Mouse (Mus musculus) neutrophil, adult 5-6 weeks (primary cell): ENCODE measurements at regions not wholly inside any gene's neighbourhood (a gene's known extent, or its start where the extent isn't known, plus 50 kb on each side); places are given as distances from the start of the nearest gene placed in this dataset.

Experiments used
- ATAC-seq: fragments of 151-379, 151-347 bp; 2 replicates; pipeline ENCODE4 v1.8.0; 2017; ENCODE audit warnings: mild to moderate bottlenecking, moderate TSS enrichment; ENCODE audit not compliant: insufficient number of reproducible peaks, poor library complexity, low FRiP score, severe bottlenecking; ENCODE audit errors: extremely low read depth

DNA sequence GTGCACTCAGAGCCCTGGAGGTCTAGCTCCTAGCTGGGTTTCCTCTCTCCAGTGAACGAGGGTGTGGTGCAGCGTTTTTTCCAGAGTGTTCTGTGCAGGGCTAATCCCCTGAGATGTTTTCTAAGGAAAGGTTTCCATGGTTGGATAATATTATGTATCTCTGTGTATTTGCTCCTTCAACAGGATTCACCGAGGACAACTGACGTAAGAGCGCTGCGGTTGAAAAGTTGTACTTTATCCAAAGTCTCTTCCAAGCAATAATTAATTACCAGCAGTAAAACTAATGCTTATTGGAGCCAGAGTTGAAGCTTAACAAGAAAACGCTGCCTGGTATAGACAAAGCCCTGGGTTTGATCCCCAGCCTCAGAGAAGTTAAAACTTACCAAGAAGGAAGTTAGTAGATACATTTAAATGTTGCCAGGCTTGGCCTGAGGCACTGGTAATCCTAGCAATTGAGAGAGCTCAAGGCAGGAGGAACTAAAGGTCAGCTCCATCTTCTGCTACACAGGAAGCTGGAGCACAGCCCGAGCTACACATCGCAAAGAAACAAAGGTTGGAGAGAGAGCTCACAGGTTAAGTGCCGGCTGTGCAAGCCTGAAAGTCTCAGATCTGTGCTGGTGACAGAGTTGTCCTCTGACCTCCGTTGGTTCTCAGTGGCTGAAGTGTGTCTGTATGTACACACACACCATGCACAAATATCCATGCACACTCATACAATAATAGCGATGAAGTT lies 51.2 kb upstream of the Rap1b start:
- no peak for ATAC-seq

DNA sequence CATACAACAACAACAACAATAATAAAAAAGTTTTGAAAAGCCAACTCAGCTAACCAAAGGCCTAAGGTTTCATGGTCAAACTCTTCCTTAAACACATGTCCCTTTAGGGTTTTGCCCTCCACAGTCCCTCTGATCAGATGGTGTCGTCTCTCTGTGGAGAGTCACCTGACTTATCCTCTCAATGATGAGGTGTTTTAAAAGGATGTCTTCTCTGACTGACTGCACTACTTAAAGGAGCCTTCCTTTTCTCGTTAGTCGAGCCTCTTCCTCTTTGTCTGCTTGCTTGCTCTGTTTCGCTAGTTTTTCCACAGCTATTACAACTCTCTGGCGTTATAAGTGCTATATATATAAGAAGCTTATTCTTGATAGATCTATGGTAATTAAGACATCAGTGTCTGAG lies 51.9 kb upstream of the Rap1b start:
- ATAC-seq: no peak

DNA sequence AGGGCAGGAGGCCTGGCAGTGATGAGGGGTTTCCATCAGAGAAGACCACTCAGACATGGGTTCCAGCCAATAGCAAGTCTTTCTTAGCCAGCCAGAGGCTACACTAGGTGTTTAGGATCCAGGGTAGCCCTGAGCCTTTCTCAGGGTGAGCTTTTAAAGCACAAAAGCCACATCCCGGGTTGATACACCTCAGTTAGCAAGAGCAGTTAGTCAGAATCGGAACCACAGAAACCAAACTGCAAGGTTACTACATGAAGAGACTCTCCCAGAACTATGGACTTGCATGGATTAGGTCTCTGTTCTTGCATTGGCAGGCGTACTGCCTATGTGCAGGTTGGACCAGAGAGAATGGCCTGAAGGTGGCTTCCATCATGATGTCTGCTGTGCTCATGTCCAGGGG lies 52.6 kb upstream of the Rap1b start:
- ATAC-seq: no peak

DNA sequence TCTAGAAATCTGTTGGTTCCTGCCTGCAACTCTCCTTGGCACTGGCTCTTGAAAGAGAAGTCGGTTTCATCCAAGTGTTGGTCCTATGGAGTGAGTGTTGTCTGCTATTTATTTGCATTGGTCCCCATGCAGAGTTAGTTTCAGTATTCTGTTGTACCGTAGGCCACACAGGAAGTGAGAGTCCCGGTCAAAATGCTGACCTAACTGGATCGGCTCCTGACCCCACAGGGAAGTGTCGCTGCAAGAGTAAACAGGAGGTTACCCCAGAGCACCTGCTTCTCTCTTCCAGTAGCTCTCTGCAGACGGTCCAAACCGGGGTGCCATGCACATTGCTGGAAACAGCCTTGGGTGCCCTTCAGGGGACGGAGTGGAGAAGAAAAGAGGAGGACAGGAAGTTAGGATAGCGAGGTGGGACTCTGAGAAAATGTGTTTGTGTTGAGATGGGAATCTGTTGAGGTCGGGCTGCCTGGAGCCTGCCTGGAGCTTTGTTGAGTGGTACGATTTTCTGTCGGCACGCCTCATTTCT lies 53.6 kb upstream of the Rap1b start:
- peak; percentile 35; the same call in 1 of the 2 replicates for ATAC-seq

DNA sequence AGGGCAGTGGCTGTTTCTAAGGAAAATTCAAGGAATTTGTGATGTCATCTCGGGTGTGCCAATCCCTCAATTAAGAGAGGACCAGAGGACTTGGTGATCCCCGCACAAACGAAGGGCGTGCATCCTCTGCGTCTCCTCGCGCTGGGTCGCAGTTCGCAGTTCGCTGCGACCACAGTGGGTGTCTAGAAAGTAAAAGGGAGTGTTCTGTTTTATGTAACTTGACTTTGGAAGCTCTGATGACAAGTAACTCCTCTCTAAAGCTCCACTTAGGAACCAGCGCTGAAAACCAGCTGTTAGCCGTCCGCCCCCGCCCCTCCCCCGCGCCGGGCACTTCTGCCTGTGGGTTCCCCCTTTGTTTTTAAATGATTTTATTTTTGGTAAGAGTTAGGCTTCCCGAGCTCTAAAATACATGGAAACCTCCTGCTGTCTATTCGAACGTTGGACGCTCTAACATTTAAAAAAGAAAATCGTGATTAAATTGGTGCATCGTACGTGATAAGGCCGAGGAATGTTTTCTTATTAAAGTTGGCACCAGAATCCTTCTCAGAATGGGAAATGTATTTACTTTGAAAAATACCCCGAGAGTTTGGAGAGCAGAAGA lies 59.9 kb upstream of the Rap1b start:
- no peak for ATAC-seq

DNA sequence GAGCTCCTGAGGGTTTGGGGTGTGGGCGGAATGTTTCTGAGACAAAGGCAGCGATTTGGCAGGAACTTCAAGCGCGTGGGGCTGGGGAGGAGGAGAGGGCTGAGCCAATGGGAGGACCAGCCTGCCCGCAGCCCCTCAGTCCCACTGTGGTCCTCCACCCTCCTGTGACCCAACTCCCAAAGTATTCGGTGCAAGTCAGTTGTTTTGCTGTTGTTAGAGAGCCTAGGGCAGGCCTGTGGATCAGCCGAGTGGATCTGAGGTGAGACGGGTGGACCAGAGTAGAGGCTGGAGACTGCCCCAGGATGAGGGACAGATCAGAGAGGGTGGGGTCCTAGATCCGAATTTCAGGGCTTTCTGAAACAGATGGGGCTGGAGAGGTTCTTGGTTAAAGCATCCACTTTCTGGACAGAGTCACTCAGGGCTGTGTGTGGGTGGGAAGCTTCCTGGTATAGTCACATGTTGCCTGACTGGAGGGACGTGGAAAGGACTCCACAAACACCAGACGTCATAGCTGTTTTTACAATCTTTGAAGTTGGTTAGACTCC lies 60.5 kb upstream of the Rap1b start:
- peak; percentile 51; the same call in 1 of the 2 replicates for ATAC-seq

DNA sequence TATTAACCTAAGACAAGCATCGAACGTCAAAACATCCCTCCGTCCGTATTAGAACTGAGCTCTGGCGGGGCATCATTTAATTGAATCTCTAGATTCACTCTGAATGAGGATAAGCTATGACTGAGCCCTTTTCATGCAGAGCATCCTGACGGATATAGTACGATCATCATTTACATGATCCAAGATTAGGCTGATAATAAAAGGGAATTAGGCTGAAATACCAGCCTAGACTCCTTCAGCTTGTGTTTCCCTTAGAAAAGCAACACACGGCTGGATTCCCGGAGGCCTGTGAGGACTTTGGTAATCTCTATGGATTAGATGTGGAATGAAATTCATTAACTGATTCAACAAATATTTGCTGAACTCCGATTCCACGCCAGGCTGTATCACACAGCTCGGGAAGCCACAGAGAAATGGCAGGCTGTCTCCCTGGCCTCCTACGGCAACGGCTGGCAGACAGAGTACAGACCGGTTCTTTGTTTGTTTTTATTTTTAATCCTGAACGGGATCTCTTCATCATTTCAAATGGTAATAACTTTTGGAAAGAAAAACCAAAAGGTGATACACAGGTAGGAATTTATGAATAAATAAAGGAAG lies 62.3 kb upstream of the Rap1b start:
- no peak for ATAC-seq

DNA sequence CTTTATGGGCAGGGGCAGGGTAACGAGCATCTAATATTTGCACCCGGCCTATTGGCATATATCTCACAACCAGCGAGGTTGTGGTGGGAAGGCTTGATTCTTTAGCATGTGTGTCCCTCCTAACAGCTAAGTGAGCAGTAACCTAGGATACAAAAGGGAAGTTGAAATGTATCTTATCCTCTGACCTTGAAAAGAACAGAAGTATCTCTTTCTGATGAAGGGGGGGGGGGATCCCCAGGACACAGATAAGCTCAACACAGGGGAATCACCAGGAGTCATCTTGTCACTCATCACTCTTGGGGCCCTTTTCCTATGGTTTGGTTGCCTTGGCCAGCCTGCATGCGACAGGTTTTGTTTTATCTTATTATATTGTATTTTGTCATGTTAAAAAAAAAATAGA lies 63.3 kb upstream of the Rap1b start:
- no peak for ATAC-seq

DNA sequence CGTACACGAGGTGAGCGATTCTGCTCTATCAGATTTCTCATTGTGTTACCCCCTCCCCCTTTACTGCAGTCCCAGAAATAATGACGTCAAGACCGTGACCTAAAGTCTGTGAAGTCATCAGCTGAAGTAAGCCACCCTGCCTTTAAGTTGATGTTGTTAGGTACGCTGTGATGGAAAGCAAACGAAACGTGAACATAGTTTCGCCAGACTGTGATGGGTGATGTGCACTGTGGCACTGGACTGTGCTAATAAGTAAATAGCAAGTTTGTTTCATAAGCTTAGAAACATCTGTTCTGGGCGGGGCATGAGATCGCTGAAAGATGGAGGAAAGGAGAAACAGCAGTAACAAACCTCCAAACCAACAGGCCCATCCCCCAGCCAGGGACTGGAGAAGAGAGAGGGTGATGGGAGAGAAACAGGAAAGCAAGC lies 64.0 kb upstream of the Rap1b start:
- ATAC-seq: peak; percentile 28; the same call in 1 of the 2 replicates

DNA sequence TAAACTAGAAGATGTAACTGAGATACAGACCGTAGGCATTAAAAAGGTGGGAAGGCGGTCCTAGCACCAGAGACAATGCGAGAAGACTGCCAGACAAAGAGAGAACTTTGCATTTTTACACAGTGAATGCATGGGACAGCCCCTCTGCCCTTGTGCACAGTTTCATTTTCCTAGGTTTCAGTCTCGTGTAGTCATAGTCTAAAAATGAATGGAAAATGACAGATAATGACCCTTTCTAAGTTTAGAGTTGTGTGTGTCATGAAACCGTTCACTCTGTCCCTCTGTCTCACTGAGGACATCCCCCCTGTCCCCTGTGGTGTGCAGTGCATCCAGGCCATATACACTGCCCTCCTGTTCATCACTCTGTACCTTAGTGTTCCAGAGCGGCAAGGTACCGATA lies 64.6 kb upstream of the Rap1b start:
- no peak for ATAC-seq

DNA sequence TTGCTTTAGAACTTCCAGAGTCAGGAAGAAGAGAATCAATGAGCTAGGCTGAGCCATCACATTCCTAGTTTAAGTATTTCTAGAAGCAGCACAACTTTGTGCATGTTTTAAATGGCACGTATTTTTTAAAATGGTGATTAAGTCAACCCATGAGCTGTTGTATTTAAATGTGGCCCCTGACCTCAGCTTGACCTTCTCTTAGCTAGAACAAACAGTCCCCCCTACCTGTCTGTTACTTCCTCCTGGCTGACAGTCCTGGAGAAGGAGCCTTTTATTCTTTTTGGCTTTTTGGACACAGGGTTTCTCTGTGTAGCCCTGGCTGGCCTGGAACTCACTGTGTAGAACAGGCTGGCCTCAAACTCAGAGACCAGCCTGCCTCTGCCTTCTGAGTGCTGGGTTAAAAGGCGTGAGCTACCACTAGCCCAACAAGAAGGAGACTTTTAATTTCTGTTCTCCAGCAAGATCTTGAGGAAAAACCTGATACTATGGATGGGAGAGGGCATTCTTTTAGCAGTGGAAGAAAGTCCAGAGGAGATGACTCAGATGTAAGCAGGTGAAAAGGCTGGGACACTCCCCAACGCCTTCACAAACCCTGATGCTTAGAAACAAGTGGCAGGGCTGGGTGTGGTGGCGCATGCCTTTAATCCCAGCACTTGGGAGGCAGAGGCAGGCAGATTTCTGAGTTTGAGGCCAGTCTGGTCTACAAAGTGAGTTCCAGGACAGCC lies 69.3 kb upstream of the Rap1b start:
- no peak for ATAC-seq

DNA sequence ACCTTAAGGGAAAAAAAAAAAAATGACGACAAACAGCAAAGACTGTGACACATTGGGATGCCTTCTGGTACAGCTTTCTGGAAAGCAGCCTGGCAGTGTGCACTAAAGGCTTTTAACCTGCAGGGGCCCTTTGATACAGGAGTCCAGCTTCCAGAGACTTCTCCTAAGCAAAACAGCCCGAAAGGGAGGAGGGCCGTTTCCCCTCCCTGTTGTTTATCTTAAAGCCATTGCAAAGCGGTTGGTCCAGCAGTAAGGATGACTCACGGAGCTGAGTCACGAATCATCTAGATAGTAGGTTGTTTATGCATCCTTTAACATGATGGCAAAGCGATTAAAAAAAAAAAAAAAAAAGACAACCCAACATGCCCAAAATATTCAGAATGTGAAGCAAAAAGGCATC lies 70.4 kb upstream of the Rap1b start:
- ATAC-seq: no peak

DNA sequence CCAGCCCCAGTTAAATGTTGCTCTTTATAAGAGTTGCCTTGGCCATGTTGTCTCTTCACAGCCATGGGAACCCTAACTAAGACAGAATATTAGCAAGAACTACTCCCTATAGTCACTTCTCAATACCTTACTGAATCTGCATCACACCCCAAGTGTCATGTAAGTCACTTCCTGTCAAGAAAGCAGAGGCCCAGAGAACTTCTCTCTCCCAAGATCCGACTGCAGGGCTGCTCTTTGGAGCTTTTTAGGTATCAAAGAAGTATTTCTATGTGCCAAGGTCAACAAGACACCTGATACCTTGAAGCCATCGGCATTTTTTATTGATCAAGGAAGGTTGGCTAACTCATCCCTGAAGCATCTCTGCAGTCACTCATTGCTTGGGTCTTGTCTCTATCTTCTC lies 72.0 kb upstream of the Rap1b start:
- no peak for ATAC-seq

DNA sequence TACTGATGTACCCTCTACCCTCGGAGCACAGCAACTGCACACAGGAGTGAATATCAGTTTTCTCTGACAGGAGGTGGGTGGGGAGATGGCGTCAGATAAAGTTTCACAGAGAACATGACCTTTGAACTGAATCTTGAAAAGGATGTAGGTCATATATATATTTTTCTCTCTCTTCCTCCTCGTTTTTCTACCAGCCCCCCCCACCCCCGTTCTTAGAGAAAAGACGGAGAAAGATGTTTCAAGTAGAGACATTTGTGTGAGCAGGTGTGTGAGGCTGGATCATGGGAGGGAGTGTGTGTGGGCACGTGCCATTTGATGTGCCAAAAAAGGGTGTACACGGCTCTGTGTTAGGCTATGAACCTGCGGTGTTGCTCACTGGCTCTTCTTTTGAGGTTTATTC lies 72.8 kb upstream of the Rap1b start:
- peak; percentile 23; the same call in 1 of the 2 replicates for ATAC-seq

DNA sequence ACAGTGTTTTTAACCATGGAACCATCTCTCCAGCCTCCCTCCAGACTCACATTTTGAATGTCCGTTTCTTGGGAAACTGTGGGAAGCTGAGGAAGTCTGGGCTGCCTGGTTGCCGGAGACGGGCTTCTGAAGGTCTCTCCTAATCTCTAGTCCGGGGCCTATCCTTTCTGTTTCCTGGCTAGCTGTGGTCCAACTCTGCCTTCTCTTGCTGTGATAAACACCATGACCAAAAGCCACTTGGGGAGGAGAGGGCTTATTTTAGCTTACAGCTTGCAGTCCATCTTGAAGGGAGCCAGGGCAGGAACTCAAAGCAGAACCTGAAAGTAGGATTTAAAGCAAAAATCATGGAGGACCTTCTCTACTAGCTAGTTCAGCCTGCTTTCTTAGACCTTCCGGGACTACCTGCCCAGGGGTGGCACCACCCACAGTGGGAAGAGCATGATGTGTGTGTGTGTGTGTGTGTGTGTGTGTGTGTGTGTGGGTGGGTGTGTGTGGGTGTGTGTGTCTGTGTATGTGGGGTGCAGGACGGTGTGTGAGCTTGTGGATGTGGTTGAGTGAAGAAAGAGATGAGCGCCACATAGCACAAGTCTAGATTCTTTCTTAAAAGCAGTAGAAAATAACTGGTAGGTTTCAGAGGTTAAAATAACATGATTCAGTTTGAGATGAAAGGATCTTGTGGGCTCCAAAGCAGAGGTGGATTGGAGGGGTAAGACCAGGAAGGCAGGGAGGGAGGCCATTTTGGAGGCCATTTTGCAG lies 73.5 kb upstream of the Rap1b start:
- no peak for ATAC-seq

DNA sequence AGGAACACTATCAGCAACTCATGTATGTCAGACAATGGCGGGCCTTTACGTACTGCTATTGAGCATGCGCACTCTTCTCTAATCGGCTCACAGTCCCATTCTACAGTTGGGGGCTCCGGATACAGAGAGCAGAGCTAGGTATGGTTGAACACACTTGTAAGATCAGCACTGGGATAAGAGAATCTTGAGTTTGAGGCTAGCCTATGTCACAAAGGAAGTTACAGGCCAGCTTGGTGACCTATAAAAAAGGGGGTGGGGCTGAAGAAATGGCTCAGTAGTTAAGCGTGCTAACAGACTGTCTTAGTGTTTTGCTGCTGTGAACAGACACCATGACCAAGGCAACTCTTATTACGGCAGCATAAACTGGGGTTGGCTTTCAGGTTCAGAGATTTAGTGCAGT lies 79.4 kb upstream of the Rap1b start:
- ATAC-seq: no peak

DNA sequence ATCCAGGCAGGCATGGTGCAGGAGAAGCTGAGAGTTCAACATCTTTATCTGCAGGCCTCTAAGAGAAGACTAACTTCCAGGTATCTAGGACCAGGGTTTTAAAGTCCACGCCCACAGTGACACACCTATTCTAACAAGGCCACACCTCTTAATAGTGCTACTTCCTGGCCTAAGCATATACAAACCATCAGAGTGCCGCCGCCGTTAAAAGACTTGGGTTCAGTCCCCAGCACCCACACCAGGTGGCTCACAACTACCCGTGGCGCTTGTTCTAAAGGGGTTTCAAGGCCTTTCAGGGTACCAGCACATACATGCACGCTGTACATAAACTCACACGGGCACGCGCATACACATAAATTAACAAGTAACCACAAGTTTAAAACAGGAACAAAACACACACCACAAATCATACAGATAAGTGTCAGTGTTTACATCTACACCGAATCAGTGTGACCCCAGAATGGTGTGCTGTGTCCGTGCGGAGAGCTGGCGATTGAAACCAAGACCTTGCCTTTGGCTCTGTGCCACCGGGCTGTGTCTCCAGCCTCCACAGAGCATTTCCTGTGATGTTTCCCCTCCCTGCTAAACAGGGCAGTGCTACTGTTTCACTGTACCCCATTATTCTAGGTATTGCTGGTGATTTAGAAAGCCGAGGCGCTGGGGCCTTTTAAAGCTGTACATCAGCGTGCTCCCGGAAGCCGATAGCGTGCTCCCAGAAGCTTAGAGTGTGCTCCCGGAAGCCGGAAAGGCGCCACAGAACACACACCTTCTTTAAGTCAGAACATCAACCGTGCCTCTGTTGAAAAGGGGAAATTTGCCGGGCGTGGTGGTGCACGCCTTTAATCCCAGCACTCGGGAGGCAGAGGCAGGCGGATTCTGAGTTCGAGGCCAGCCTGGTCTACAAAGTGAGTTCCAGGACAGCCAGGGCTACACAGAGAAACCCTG lies 80.0 kb upstream of the Rap1b start:
- peak; percentile 49 for ATAC-seq

DNA sequence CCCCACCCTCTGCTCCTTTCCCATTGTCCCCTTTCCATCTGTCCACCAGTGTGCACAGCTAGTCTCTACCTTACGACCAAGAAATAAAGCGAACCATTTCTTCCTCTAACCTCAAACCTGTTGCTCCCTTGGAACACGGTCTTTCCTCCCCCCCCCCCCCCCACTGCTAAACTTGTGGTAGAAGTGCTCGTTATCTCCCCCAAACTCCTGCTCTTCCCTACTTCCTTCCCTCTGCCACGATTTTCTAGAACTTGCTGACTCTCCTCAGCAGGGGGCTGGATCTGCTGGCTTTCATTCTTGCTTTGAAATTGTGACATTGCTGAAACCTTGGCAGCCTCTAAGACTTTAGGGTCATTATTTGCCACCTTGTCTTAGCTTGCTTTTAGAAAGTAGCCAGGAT lies 83.2 kb upstream of the Rap1b start:
- ATAC-seq: no peak
